Mouse (Mus musculus) c-Kit-negative CD71-positive TER-119-positive erythroid progenitor cells, embryonic 14.5 days (primary cell): ENCODE measurements around the gene Zfp644.

Source experiments
- DNase-seq: peaks from one replicate; pipeline ENCODE4 v3.0.0-alpha.2; 2013; ENCODE audit warnings: low read depth, low spot score

Gene Zfp644

GRCm38 (mm10) chr5:106664910-106665309 lies 32.2 kb downstream of the Zfp644 start:
- no peak for DNase-seq

DNA sequence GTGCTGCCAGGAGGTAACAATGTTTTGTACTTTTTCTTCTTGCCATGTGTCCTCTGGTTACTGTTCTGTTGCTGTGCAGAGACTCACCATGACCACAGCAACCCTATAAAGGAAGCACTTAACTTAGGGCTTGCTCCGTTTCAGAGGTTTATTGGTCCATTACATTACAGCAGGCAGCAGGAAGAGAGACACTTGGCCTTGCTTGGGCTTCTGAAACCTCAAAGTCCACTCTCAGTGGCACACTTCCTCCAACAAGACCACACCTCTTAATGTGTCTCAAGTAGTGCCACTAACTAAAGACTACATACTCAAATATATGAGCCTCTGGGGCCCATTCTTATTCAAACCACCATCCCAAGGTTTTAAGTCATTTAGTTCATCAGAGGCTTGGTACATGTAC lies 36.2 kb downstream of the Zfp644 start:
- no peak for DNase-seq

GRCm38 (mm10) chr5:106652790-106653328 lies 44.2 kb downstream of the Zfp644 start:
- DNase-seq, result no peak

DNA sequence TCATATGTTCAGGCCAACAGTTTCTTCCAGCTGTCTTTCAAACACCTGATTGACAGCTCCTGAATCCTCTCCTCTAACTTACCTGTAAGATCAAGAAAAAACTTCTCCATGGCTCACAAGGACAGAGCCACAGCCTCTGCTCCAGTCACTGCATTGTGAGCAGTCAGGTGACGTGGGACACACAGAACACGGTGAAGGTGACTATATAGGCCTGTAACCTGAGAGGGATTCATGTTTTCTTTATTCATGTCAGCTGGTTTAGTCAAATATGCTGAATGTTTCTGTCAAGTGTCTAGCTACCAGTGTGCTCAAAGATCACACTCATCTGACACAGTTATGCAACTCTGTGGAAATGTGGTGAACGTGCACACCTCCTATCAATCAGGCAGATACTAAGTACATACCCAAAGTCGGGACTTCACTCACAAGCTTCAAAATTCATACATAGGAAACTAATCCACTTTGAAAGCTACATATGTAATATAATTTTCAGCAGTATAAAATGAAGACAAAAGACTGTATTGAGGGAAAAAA lies 44.8 kb downstream of the Zfp644 start:
- DNase-seq, result no peak

DNA sequence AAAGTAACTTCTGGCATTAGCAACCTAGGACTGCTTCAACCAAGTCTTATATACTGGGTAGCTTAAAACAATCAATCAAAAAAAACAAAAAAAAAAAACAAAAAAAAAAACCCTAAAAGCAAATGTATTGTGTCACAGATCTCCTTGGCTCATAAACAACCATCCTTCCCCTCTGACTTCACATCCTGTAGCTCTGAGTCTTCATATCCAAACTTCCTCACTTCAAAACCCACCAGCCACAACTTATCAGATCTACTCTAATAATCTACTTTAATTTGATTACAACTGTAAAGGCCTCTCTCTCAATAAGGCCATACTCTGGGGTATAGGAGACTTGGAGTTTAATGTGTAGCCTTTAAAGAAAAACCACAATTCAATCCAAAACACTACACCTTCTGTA lies 47.1 kb downstream of the Zfp644 start:
- DNase-seq, result no peak

GRCm38 (mm10) chr5:106649441-106649840 lies 47.6 kb downstream of the Zfp644 start:
- no peak for DNase-seq

DNA sequence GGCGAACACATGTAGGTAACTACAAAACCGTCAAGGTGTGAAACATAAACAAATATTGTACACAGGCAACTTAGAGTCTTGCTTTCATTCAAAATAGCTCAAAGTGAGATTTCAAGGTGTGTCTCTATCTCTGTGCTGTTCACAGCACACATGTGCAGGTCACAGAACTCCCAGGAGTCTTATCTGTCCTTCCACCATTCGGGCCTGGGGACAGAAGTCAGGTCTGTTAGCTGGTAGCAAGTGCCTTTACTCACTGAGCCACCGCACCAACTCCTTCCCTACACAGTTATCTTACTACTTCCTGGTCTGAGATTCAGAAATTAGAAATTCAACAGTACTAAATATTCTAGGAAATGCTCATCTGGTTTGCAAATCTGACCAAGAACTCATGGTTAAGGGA lies 53.7 kb downstream of the Zfp644 start:
- no peak for DNase-seq

DNA sequence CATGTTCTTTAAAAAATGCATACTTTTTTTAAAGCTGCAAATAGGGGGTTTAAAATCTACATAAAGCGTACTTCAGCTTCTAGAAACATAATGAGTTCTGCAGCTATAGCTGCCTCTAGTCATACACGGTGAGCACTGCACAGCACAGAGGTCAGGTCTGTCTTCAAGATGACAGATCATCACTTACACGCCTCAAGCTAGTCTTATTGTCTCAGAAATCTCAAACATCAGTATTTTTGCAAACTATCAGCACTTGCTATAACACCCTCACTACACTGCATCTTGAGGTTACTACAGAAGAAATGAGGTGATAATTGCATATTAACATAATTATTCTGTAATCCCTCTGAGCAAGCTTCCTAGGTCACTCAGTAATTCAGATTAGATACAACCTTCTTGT lies 55.2 kb downstream of the Zfp644 start:
- no peak for DNase-seq

DNA sequence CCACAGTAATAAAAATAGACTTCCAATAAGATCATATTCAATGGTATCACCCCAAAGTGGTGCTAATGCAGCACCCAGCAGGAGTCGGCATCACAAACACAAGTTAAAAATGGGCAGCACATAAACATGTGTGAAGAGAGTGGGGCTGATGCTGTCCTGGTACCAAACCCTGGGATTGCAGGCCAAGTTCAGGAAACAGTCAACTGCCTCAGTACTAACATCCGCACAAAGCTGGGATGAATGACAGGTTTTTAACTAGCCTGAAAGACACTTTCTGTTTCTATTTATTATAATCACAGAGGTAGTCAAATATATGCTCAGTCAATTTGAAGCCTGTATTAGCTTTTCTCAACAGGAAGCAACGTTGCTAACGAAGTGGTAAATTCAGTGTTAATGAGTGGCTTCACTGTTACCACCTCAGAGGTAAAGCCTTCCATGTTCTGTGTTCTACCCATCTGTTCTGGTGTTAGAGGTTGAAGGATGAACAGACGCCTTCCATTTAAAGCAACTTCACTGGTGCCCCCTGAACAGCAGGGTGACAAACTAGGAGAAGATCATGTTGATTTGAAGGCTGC lies 56.8 kb downstream of the Zfp644 start:
- no peak for DNase-seq

DNA sequence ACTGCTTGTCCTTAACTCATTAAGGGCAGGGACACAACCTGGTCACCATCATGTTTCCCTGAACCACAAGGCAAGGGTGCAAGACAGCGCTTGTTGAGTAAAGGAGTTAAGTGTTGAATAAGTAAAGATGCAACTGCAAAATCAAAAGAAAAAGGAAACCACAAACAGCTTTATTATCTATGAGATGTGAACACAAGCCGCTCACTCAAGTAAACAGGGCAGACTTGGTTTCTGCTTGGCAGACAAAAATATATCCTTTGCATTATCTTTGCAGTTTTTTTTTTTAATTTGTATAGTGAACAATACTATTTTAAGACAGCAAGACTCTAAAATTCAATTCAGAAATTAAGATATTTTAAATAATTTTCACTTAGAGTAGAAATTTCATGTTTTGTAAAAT lies 57.5 kb downstream of the Zfp644 start:
- no peak for DNase-seq

DNA sequence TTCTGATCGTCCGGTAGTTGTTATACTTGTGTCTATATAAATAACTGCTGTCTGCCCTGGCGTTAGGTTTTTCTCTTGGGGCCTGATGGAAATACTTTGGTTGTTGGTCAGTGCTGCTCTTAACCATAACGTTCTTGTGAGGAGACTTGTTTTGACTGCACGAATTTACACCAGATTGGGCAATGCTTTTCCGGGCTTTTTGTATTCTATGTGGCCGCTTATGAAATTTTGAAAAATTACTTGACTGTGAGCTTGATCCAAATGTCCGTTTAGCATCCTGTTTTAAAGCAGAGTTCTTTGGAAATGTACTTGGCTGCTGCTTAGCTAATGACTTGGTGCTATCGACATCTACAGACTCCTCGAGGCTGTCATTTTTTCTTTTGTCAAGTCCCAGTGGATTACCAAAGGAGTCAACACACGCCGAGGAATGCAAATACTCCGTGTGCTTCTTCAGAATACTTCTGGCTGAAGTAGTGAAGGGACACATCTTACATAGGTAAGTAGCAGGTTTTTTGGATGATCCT lies 60.6 kb downstream of the Zfp644 start:
- no peak for DNase-seq

DNA sequence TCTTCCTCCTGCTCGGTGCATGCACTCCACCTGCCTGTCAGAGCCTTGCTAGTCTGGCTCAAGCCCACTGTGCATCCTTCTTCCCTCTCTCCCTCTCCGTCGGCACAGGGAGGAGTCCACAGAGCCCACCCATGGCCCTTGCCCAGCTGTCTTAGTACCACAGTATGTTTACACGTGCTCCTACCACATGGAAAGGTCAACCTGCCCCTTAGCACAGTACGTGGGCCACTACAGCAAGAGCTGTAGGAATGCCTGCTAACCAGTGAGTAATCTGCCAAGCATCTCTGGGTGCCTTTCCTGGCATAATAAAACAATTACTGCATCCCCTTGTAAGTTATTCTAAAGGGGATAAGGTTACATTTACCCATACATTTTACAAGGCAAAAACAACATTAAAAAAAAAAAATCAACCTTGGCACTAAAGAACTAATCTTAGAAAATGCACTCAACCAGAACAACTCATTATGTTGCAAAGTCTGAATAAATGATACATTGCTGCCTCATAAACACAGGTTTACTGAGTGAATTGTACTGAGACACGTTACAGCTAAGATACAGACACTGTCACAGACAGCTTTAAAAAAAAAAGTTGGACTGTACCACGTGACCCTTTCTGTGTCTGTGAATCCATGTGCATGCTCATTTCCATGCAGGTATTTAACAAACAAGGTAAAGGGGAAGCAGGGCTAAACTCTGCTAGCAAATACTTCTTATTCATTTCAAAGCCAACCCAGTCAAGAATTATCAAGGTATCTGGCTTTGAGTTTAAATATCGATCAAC lies 68.5 kb downstream of the Zfp644 start:
- no peak for DNase-seq

GRCm38 (mm10) chr5:106623337-106623736 lies 73.8 kb downstream of the Zfp644 start:
- DNase-seq, result no peak

DNA sequence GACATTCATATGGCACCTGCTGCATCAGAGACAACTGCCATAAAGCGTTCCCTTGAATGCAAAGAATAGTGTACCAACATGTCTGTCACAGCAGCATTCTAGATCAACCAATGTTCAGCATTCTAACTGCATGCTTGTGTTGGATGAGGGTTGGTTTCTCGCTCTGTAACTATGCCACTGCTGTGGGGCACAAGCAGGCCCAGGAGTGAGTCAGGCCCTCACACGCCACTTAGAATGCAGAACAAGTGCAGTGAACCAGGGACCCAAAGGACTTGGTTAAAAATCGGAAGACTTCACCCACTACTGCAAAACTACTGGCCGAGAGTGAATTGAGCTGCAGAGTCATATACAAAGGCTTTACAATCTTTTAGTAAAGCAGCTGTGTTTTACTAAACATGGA lies 74.9 kb downstream of the Zfp644 start:
- DNase-seq, result no peak

- no peak for DNase-seq
Measured at GRCm38 (mm10) chr5:106620446-106620845, 76.6 kb downstream of the Zfp644 start.

DNA sequence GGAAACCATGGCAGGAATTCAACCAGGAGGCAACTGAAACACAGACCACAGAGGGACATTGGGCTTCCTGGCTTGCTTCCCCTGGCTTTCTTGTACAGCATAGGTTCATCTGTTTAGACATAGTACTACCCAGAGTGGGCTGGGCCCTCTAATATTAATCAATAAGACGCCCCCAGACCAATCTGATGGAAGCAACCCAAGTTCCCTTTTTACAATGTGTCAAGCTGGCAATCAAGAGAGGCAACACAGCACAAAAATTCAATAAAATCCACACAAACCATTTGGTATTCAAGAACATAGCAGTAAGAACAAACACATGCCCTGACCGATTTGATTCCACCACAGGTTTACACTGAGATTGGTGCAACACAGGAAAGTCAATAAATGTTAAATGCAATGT lies 82.1 kb downstream of the Zfp644 start:
- no peak for DNase-seq

- DNase-seq, result no peak
Measured at GRCm38 (mm10) chr5:106614570-106614969, 82.5 kb downstream of the Zfp644 start.

- no peak for DNase-seq
Measured at GRCm38 (mm10) chr5:106612151-106612550, 84.9 kb downstream of the Zfp644 start.

DNA sequence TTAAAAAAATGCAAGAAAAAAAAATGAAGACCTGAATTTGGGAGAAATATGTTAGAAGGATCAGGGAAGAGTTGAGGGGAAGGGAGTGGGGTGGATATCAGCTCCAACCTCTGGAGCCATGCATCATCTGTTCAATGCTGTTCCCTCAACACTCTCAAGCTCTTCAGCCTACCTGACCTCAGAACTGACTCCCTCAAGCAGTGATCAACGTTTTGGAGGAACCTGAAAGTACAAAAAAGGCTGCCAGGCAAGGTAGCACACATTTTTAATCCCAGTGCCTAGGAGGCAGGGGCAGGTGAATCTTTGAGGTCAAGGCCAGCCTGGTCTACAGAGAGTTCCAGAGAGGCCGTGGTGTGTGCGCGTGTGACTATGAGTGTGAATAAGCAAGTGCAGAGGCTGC lies 88.3 kb downstream of the Zfp644 start, which contains the start of gene Gm17304:
Gm17304 (plus strand) TSS at position 301 of the 400 bp plus-strand sequence.
- DNase-seq, result no peak

DNA sequence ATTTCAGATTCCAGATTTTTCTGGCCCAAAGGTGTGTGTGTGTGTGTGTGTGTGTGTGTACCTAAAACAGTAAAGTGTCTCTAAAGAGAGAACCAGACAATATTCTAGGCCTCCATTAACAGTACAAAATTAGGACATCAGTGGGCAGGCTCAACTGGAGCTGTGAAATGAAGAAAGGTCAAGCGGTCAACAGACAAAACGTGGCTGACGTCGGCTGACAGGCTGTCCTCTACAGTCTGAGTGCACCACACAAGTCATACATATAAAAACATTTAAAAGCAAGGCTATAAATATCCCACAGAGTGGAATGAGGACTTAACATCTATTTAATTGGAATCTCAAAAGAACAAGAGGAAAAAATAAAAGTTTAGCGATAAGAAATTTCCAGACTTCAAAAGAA lies 90.0 kb downstream of the Zfp644 start:
- DNase-seq, result no peak

- no peak for DNase-seq
Measured at GRCm38 (mm10) chr5:106605096-106605495, 92.0 kb downstream of the Zfp644 start.

DNA sequence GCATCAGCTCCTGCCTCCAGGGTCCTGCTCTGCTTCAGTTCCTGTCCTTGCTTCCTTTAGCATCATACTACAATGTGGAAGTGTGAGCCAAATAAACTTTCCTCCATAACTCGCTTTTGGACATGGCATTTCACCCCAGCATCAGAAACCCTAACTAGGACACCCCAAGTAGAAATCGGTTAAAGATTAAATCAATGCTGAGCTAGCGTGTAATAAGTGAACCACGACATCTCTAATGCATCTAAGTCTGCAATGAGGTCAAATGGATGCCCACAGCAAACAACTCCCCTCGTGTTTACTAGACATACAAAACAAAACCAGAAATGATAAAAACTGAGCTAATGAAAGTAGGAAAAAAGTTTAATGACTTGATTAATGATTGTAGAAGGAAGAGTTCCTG lies 92.7 kb downstream of the Zfp644 start:
- DNase-seq, result no peak

GRCm38 (mm10) chr5:106599482-106599881 lies 97.6 kb downstream of the Zfp644 start:
- DNase-seq, result no peak
